Mouse (Mus musculus) urinary bladder, postnatal 14 days (tissue): Measurements from ENCODE around the gene Atcay.
"Not testable (repeated sequence)": the region's sequence is repeated elsewhere in the genome, so short reads cannot be mapped to it uniquely, and the experiment has no call there.

ENCODE experiments used
- DNase-seq: peaks from one replicate; pipeline ENCODE4 v3.0.0; 2021; ENCODE audit warnings: low spot score

Atcay gene

DNA sequence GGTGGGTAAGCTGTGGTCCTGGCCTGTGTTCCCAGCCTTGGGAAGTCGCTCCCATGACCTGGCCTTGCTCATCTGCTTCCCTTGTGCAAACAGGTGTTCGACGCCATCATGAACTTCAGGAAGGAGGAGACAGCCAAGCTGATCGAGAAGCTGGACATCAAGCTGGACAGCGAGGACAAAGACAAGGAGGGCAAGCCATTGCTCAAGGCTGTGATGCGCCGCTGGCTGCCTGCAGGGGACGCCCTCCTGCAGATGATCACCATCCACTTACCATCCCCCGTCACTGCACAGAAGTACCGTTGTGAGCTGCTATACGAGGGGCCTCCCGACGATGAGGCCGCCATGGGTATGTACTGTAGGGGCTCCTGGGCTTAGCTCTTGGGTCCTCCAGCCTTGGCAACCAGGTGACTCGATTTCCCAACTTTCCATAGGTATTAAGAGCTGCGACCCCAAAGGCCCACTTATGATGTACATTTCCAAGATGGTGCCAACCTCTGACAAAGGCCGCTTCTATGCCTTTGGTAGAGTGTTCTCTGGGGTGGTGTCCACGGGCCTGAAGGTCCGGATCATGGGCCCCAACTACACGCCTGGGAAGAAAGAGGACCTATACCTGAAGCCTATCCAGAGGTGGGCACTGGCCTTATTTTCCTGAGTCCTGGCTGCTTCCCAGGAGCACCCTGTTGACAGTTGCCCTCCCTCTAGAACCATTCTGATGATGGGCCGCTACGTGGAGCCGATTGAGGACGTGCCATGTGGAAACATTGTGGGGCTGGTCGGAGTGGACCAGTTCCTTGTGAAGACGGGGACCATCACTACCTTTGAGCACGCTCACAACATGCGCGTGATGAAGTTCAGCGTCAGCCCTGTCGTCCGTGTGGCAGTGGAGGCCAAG, 50.9 kb downstream of the Atcay start:
- DNase-seq: no peak

GRCm38 (mm10) chr10:81178927-81179326, 51.7 kb downstream of the Atcay start:
- no peak for DNase-seq

DNA sequence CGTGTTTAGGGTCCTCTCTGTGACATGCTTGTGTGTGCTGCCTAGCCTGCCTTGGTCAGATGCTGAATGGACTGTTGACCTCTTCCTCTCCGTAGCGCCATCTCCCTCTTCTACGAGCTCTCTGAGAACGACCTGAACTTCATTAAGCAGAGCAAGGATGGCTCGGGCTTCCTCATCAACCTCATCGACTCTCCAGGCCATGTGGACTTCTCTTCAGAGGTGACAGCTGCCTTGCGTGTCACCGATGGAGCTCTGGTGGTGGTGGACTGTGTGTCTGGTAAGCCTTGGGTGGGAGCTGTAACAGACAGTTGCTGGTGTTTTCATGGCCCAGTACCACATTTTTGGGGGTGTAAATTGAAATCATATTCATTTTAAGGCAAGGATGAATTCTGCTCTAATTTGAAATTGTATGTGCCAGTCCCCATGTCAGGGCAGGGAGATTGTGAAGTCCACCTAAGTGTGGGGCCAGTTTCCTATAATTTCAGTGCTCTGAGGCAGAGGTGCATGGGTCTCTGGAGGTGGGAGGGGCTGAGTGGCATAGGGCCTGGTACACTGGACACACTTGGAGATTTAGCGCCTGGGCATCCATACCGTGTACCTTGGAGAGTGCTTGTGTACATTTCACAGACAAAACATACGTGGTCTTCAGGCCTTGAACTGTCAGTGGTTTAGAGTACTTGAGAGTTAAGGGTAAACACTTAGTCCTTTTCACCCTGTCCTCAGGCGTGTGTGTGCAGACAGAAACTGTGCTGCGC, 52.5 kb downstream of the Atcay start:
- no peak for DNase-seq

- no peak for DNase-seq
Measured at GRCm38 (mm10) chr10:81177491-81177925, 53.1 kb downstream of the Atcay start.

DNA sequence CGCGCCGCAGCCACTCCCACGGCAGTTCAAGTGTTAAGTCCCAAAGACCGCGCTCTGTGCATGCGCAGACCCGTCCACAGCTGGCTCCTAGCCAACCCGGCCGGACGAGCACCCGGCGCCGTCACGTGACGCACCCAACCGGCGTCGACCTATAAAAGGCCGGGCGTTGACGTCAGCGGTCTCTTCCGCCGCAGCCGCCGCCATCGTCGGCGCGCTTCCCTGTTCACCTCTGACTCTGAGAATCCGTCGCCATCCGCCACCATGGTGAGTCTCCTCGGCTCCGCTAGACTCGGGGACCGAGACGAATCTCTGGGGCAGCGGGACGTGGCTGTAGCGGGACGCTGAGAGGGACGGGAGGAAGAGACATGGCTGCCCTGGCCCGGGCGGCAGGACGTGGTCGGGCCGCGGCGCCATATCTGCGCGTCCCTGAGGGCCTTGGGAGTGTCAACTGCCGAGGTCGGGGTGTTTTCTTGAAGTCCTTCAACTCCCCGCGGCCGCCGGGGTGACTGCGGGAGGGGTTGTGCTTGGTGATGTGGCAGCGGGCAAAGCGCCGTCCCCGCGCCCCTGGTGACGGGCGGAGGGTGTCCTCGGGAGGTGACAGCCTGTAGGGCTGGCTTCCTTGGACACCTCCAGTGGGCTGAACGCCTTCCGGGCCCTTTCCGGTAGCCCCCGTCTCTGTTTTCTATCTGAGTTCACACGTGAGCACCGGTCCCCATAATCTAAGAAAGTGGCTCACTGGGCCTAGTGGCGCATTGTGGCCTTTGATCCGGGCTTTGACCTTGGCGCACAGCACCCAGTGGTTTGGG, 54.0 kb downstream of the Atcay start, which contains the start of gene Eef2:
Eef2 (plus strand) TSS at position 166 of the 806 bp plus-strand sequence.
- DNase-seq: peak; percentile 99

DNA sequence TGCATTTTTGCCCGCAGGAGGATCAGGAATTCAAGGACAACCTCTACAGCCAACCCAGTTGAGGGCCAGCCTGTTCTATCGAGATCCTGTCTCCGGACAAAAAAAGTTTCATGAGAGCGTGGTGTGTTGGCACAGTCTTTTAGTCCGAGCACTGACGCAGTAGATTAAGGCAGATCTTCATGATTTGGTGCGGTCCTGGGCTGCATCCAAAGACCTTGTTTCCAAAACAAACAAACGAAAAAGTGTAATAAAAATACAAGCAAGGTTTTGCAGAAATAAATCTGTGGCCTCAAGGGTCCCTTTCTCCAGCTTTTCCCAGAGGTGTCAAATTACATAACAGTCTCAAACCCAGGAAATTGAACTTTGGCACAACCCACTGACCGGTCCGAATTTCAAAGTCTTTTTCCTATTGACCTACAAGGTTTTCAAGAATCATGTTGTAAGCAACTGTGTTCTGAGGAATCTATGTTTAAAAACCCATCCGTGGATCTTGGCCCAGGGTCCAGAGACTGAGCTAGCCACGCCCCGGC, 54.6 kb downstream of the Atcay start:
- DNase-seq: no peak

DNA sequence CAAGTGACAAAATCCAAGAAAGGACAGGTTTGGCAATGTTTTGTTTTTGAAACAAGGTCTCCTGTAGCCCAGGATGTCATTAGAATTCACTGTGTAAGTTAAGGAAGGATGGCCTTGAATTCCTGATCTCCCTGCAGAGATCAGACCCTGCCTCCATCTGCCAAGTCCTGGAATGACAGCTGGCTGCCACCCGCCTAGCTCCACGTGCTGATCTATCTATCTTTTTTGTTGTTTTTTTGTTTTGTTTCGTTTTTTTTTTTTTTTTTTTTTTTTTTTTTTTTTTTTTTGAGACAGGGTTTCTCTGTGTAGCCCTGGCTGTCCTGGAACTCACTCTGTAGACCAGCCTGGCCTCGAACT, 55.3 kb downstream of the Atcay start:
- DNase-seq: not testable (repeated sequence)

DNA sequence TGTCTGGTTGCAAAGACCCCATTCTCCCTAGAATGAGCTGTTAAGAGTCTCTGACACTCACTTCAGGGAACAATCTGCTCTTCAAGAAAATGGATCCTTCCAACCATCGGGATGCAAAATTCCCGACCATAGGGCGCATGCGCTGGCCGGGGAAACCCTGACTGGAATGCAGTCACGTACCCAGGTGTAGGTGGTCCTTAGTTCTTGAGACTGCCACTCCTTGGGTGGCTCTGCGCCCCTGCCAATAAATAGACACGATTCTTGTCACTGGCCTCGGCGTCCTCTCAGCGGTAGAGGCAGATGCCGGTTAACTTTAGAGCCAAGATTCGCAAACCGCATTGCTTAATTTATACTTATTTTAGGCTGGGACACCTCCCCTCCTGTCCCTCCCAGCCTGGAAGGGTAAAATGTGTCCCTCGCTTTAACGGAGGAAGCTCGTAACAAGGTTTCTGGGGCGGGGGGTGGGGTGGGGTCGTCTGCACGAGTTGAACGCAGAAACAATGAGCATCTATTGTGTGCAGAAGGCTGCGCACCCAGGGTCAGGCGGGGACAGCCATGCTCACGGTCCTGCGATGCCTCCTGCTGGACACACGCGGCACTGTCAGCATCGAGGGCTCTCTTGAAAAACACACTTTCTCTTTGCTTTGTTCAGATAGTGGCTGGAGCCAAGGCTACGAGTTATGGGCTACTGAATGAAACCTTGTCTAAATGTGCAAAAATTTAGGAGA, 55.9 kb downstream of the Atcay start:
- peak; percentile 89 for DNase-seq

- peak; percentile 77 for DNase-seq
Measured at GRCm38 (mm10) chr10:81173132-81173531, 57.5 kb downstream of the Atcay start.

DNA sequence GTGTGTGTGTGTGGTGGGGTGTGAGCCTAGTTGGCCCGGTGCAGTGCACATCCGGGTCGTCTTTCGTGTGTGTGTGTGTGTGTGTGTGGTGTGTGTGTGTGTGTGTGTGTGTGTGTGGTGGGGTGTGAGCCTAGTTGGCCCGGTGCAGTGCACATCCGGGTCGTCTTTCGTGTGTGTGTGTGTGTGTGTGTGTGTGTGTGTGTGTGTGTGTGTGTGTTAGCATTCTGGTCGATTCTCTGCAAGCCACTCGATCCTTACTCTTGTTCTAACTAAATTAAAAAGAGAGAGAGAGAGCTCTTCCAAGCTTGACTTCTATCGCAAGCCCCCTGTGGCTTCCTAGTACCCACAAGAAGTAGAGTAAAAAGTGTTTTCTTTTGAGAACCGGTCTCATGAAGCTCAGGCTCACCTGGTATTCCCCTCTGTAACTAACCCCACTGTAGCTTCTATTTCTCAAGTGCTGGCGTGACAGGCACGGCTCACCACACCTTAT, 61.2 kb downstream of the Atcay start:
- DNase-seq: not testable (repeated sequence)

- peak; percentile 88 for DNase-seq
Measured at GRCm38 (mm10) chr10:81168521-81169244, 62.0 kb downstream of the Atcay start.

DNA sequence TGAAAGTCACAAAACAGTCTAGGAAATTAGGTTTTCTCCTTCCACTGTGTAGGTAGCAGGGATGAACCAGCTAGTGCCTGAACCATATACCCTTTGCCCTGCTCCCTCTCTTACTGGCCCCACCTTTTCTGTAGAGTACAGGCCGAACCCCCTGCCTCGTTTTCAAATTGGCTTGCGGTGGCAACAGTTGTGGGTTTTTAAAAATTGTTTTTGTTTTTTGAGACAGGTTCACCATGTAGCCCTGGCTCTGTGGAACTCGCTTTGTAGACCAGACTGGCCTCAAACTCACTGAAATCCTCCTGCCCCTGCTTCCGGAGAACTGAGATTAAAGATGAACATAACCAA, 62.6 kb downstream of the Atcay start:
- DNase-seq: no peak

- peak; percentile 100 for DNase-seq
Measured at GRCm38 (mm10) chr10:81167200-81168086, 63.2 kb downstream of the Atcay start, which contains the start of gene Pias4. TSS of gene Pias4 (minus strand) at chr10:81167923.

DNA sequence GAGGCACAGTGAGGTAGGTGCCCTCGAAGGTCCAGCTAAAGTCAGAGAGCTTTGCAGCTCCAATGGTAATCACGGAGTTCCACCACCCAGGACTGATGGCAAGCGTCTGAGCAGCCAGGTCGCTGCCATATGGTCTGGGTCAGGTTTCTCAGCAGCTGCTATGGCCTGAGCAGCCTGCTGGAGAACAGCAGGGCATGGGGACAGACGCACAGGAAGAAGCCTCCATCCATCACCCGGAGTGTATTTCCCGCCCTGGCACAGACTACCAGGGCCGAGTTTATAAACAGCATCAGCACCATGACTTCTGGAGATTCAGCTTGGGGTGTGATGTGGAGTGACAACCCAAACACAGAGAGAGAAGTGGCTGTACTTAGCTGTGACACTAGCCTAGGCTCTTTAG, 65.5 kb downstream of the Atcay start:
- DNase-seq: no peak

- DNase-seq: no peak
Measured at GRCm38 (mm10) chr10:81162318-81162652, 68.3 kb downstream of the Atcay start.

DNA sequence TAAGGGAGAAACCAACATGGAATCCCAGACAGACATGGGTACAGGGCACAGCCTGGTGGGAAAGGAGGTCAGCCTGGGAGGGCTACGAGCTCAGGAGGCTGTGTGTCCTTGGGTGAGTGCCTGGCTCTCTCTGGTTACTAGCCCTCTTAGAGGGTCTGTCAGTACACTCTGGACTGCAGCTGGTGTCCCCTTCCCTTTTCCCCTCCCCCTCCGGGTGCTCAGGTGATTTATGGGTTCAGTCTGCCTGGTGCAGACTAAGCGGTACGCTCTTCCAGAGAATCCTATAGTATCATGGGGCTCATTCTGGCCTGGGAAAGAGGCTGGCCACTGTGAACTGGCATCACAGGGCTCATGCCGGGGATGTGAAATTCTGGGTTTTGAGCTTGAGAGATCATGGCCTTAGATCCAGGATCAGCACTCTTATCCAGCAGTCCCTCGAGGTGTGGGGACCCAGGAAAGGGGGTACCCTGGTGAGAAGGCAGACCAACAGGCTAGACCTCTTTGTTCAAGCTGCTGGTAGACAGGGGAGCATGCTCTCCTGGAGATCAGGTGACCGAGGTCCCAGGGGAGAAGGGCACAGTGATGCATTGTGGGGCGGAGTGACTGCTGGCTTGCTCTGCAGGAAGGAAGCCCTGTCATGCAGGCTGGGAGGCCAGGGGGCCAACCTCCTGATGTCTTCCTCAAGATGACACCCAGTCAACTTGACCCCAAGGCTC, 68.9 kb downstream of the Atcay start:
- DNase-seq: no peak

DNA sequence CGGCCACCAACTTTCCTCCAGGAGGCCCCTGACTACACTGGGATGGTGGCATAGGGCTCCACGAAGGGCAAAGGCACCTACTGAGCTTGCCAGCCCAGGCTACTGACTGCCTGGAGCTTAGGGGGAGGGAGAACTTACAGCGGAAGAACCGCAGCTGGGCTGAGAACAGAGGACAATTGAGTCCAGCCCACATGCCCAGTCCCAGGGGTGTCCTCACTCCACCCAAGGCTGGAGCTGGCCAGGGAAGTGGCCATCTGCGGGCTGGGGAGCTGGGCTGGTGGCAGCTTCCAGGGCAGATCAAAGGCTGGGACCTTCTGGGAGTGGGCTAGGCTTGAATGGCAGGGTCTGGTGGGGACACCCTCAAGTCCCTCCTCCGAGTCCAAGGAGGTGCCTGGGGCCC, 75.9 kb downstream of the Atcay start:
- no peak for DNase-seq
